Mouse (Mus musculus) forebrain, embryonic 16.5 days (tissue): ENCODE measurements around the gene Ccdc85b. TPM values are rescaled to one million over a fixed set of nuclear protein-coding genes. Genes with fewer than 3 reads are reported as not detected.
A peak's percentile ranks its signal among the peaks of the same experiment; 100 is the strongest.

Experiments used
- ATAC-seq: fragments of 200-750 bp; cut with Nextera tagmentation; 2 replicates; pipeline ENCODE4 v1.8.0; 2017; ENCODE audit warnings: mild to moderate bottlenecking, moderate library complexity
- H3K27ac ChIP-seq: fragments of 300-500 bp; sonication (generic); 2 replicates; pipeline ENCODE4 v1.5.1; 2014; ENCODE audit warnings: low read length, control low read depth
- H3K27me3 ChIP-seq: fragments of 300-500 bp; sonication (generic); replicated peaks from 2 replicates; pipeline ENCODE4 v1.6.1; 2014; ENCODE audit warnings: low read length; ENCODE audit not compliant: control insufficient read depth, insufficient read depth
- H3K36me3 ChIP-seq: fragments of 300-500 bp; sonication (generic); 2 replicates; pipeline ENCODE4 v1.6.1; 2014; ENCODE audit not compliant: control insufficient read depth, insufficient read depth
- H3K4me1 ChIP-seq: fragments of 300-500 bp; sonication (generic); replicated peaks from 2 replicates; pipeline ENCODE4 v1.6.1; 2014; ENCODE audit warnings: low read length; ENCODE audit not compliant: control insufficient read depth, insufficient read depth
- H3K4me2 ChIP-seq: fragments of 300-500 bp; sonication (generic); 2 replicates; pipeline ENCODE4 v1.6.1; 2014; ENCODE audit warnings: mild to moderate bottlenecking, low read length, control low read depth
- H3K4me3 ChIP-seq: fragments of 300-500 bp; sonication (generic); replicated peaks from 2 replicates; pipeline ENCODE4 v1.5.1; 2014; ENCODE audit warnings: mild to moderate bottlenecking, low read length, control low read depth
- H3K9ac ChIP-seq: fragments of 300-500 bp; sonication (generic); replicated peaks from 2 replicates; pipeline ENCODE4 v1.6.1; 2014; ENCODE audit warnings: low read depth, low read length, control low read depth
- H3K9me3 ChIP-seq: fragments of 300-500 bp; sonication (generic); 2 replicates; pipeline ENCODE4 v1.6.1; 2016; ENCODE audit warnings: low read length; ENCODE audit not compliant: control insufficient read depth
- WGBS: fragments of 180-500 bp; shearing (Covaris S2); extraction: QIAGEN DNeasy Blood & Tissue Kit; methylation state at CpG from one replicate; pipeline ENCODE4 v1.1.7; 2014; 5-methylcytosine and 5-hydroxymethylcytosine counted together
- polyA plus RNA-seq: library from polyadenylated mRNA; unstranded; fragments of >200 nt; fragmentation: Nextera tagmentation; extraction: Ambion mirVana; gene quantifications from 2 replicates; pipeline ENCODE4 v1.2.1, GENCODE M21; 2015

Gene Ccdc85b
- polyA plus RNA-seq, 1 experiment from 2014 or later, result 8.8 TPM

- H3K9me3 ChIP-seq, result no peaks in the 10 kb centered on the region
- peaks cover 3% of the 10 kb centered on the region; the same call in 1 of the 2 replicates for H3K36me3 ChIP-seq
- no peak overlapping the region for H3K27ac ChIP-seq
- WGBS, result 94% methylated on average over 19 of the region's 19 CpGs
- H3K4me1 ChIP-seq, result peaks cover 14% of the 10 kb centered on the region
- no peaks in the 10 kb centered on the region for H3K27me3 ChIP-seq
- ATAC-seq, result no peak
- H3K4me3 ChIP-seq, result no peak overlapping the region
- no peak overlapping the region for H3K4me2 ChIP-seq
- no peak overlapping the region for H3K9ac ChIP-seq
Measured at GRCm38 (mm10) chr19:5483386-5484359, 26.0 kb upstream of the Ccdc85b start.

- H3K4me2 ChIP-seq, result no peak overlapping the region
- 90% methylated on average over 10 of the region's 10 CpGs for WGBS
- no peaks in the 10 kb centered on the region for H3K9me3 ChIP-seq
- ATAC-seq, result no peak
- H3K27ac ChIP-seq, result no peak overlapping the region
- H3K4me3 ChIP-seq, result no peak overlapping the region
- H3K9ac ChIP-seq, result no peak overlapping the region
- H3K36me3 ChIP-seq, result peaks cover 3% of the 10 kb centered on the region; the same call in 1 of the 2 replicates
- no peaks in the 10 kb centered on the region for H3K4me1 ChIP-seq
- no peaks in the 10 kb centered on the region for H3K27me3 ChIP-seq
Measured at GRCm38 (mm10) chr19:5481398-5481797, 23.7 kb upstream of the Ccdc85b start.

GRCm38 (mm10) chr19:5480016-5480415 lies 22.3 kb upstream of the Ccdc85b start:
- no peaks in the 10 kb centered on the region for H3K27me3 ChIP-seq
- no peaks in the 10 kb centered on the region; the same call in 1 of the 2 replicates for H3K36me3 ChIP-seq
- WGBS, result 95% methylated on average over 10 of the region's 10 CpGs
- H3K4me3 ChIP-seq, result no peak overlapping the region
- H3K9me3 ChIP-seq, result no peaks in the 10 kb centered on the region
- peaks cover 6% of the 10 kb centered on the region for H3K4me1 ChIP-seq
- H3K27ac ChIP-seq, result no peak overlapping the region
- ATAC-seq, result no peak
- no peak overlapping the region for H3K4me2 ChIP-seq
- H3K9ac ChIP-seq, result no peak overlapping the region

GRCm38 (mm10) chr19:5477668-5478300 lies 20.1 kb upstream of the Ccdc85b start:
- Histone ChIP-seq H3K27me3 (no peaks in the 10 kb centered on the region), H3K4me1 (peaks cover 21% of the 10 kb centered on the region), H3K9ac (no peak overlapping the region), H3K36me3 (no peaks in the 10 kb centered on the region; the same call in 1 of the 2 replicates), H3K27ac (no peak overlapping the region), H3K4me3 (no peak overlapping the region), H3K4me2 (no peak overlapping the region), H3K9me3 (no peaks in the 10 kb centered on the region)
- no peak for ATAC-seq
- WGBS, result 90% methylated on average over 18 of the region's 18 CpGs

- Histone ChIP-seq H3K9ac (no peak overlapping the region), H3K4me2 (no peak overlapping the region), H3K27ac (no peak overlapping the region), H3K36me3 (no peaks in the 10 kb centered on the region; the same call in 1 of the 2 replicates), H3K4me3 (no peak overlapping the region), H3K9me3 (no peaks in the 10 kb centered on the region), H3K4me1 (peaks cover 21% of the 10 kb centered on the region), H3K27me3 (no peaks in the 10 kb centered on the region)
- ATAC-seq, result no peak
- 79% methylated on average over 10 of the region's 10 CpGs for WGBS
Measured at GRCm38 (mm10) chr19:5477004-5477667, 19.4 kb upstream of the Ccdc85b start.

- Histone ChIP-seq H3K36me3 (no peaks in the 10 kb centered on the region; the same call in 1 of the 2 replicates), H3K9me3 (no peaks in the 10 kb centered on the region), H3K4me1 (peaks cover 21% of the 10 kb centered on the region), H3K27me3 (no peaks in the 10 kb centered on the region), H3K4me3 (peak overlapping the region; percentile 57), H3K4me2 (peak overlapping the region; percentile 96), H3K27ac (peak overlapping the region; percentile 30; the same call in 1 of the 2 replicates), H3K9ac (peak overlapping the region; percentile 81)
- WGBS, result 21% methylated on average over 13 of the region's 13 CpGs
- ATAC-seq, result peak; percentile 31; the same call in 1 of the 2 replicates
Measured at GRCm38 (mm10) chr19:5475069-5475714, 17.5 kb upstream of the Ccdc85b start.

- H3K27ac ChIP-seq, result peak overlapping the region; percentile 30
- H3K4me3 ChIP-seq, result peak overlapping the region; percentile 57
- ATAC-seq, result peak; percentile 37
- peaks cover 21% of the 10 kb centered on the region for H3K4me1 ChIP-seq
- peak overlapping the region; percentile 96 for H3K4me2 ChIP-seq
- H3K36me3 ChIP-seq, result no peaks in the 10 kb centered on the region; the same call in 1 of the 2 replicates
- no peaks in the 10 kb centered on the region for H3K9me3 ChIP-seq
- peak overlapping the region; percentile 81 for H3K9ac ChIP-seq
- H3K27me3 ChIP-seq, result no peaks in the 10 kb centered on the region
- under 1% methylated on average over 65 of the region's 68 CpGs for WGBS
Measured at GRCm38 (mm10) chr19:5474281-5475068, 16.8 kb upstream of the Ccdc85b start.

- peak within 1 kb of the TSS; percentile 96 for H3K4me2 ChIP-seq
- H3K36me3 ChIP-seq, result no peaks in the 10 kb centered on the region; the same call in 1 of the 2 replicates
- ATAC-seq, result peak; percentile 55
- no peaks in the 10 kb centered on the region for H3K27me3 ChIP-seq
- peaks cover 21% of the 10 kb centered on the region for H3K4me1 ChIP-seq
- under 1% methylated on average over 22 of the region's 22 CpGs for WGBS
- peak within 1 kb of the TSS; percentile 57 for H3K4me3 ChIP-seq
- H3K9me3 ChIP-seq, result no peaks in the 10 kb centered on the region
- peak within 1 kb of the TSS; percentile 30 for H3K27ac ChIP-seq
- H3K9ac ChIP-seq, result peak within 1 kb of the TSS; percentile 81
Measured at GRCm38 (mm10) chr19:5473720-5474119, 16.0 kb upstream of the Ccdc85b start, which contains the start of gene Efemp2. TSS of gene Efemp2 (plus strand) at chr19:5473954.
